32 mouse cellular contexts compared by ENCODE assay signal in the genomic region with DNA sequence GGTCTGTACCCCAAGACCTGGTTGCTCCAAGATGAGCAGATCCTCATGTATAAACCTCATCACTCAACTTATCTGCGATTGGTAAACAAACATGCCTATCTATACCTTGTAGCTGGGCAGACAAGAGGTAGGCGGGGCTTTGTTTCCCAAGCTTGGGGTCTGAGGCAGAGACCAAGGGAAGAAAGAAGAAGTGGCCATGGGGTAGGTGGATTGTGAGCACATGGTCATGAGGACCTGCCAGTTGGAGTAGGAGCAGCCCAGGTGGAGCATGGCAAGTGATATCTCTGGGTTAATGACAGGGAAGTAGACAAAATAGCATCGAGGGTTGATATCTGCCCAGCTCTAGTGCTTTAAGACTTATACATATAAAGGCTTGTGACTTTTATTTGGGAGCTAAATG. TPM values are rescaled to one million over a fixed set of nuclear protein-coding genes. Genes with fewer than 3 reads are reported as not detected.
"Had no signal": no experiment of that assay in that cellular context is flagged by ENCODE, and none has a peak within 500 bp of the region (broad histone marks: within the 10 kb centered on the region; RNA-seq: fewer than 3 reads in every experiment).

No protein-coding gene starts in this region.

- H3K4me1 ChIP-seq: heart, embryonic 10.5 days; heart, embryonic 12.5 days; hindbrain, embryonic 12.5 days; intestine, embryonic 15.5 days; limb, embryonic 13.5 days; limb, embryonic 15.5 days; liver, embryonic 12.5 days had no signal

- H3K27ac ChIP-seq: heart, embryonic 10.5 days; hindbrain, embryonic 10.5 days; hindbrain, embryonic 12.5 days; hindbrain, embryonic 14.5 days; intestine, embryonic 15.5 days; kidney, postnatal 0 days; layer of hippocampus, adult 2 months; limb, embryonic 13.5 days; limb, embryonic 15.5 days; liver, embryonic 12.5 days; liver, embryonic 14.5 days had no signal

- H3K9me3 ChIP-seq: heart, embryonic 10.5 days; heart, embryonic 12.5 days; hindbrain, embryonic 10.5 days; hindbrain, embryonic 12.5 days; intestine, embryonic 15.5 days; limb, embryonic 15.5 days; liver, embryonic 12.5 days had no signal

- H3K4me3 ChIP-seq: heart, embryonic 10.5 days; heart, embryonic 12.5 days; hindbrain, embryonic 10.5 days; hindbrain, embryonic 12.5 days; intestine, embryonic 15.5 days; layer of hippocampus, adult 2 months; limb, embryonic 13.5 days; limb, embryonic 15.5 days; liver, embryonic 12.5 days had no signal

- ATAC-seq: hindbrain, embryonic 16.5 days; inflammation-experienced regulatory T-cells, adult 6 months; intestine, embryonic 15.5 days; intestine, postnatal 0 days; liver, embryonic 12.5 days had no signal

- H3K36me3 ChIP-seq: heart, embryonic 10.5 days; heart, embryonic 12.5 days; hindbrain, embryonic 12.5 days; intestine, embryonic 15.5 days; limb, embryonic 13.5 days; limb, embryonic 15.5 days; liver, embryonic 12.5 days had no signal

- H3K9ac ChIP-seq: heart, embryonic 12.5 days; hindbrain, embryonic 12.5 days; hindbrain, embryonic 14.5 days; intestine, embryonic 15.5 days; limb, embryonic 13.5 days; limb, embryonic 15.5 days; liver, embryonic 12.5 days; liver, embryonic 14.5 days had no signal

- H3K27me3 ChIP-seq: heart, embryonic 12.5 days; hindbrain, embryonic 12.5 days; intestine, embryonic 15.5 days; limb, embryonic 13.5 days; limb, embryonic 15.5 days had no signal

- DNase-seq: gastrocnemius, postnatal 14 days; gastrocnemius, postnatal 36 days; heart, adult 18-20 months; heart, postnatal 10 days; heart, postnatal 4 days; kidney, adult 18-20 months; kidney, adult 8-10 months; kidney, postnatal 25 days; kidney, postnatal 4 days; layer of hippocampus, postnatal 36 days; left cerebral cortex, postnatal 4 days had no signal

RNA-seq across cellular contexts. Expression of a gene that starts 34.5 kb away (rescaled TPM):
- total RNA-seq: gastrocnemius, adult 18-20 months; gastrocnemius, adult 8-10 months; gastrocnemius, postnatal 14 days; gastrocnemius, postnatal 36 days; heart, adult 18-20 months; heart, postnatal 10 days; heart, postnatal 25 days; liver, adult 2 months had no signal
- polyA plus RNA-seq: heart, embryonic 10.5 days; heart, embryonic 12.5 days; heart, embryonic 14.5 days; heart, embryonic 16.5 days; kidney, postnatal 0 days; limb, embryonic 15.5 days; liver, adult 2 months; liver, embryonic 12.5 days; liver, embryonic 14.5 days had no signal
